Mouse (Mus musculus): ENCODE results near the gene Lgi4. TPM values are rescaled to one million over a fixed set of nuclear protein-coding genes. Genes with fewer than 3 reads are reported as not detected.

Lgi4 gene
- polyA plus RNA-seq, 1 experiment = 2.5 TPM

- WGBS = 2% methylated on average over 28 of the region's 28 CpGs
- no peak for TF ChIP-seq CTCF (IDR thresholded peaks at IDR 0.05; ENCODE audit: extremely low read depth, insufficient read length, insufficient replicate concordance, low read depth, low read length)
- no peak; the same call in 1 of the 2 replicates for TF ChIP-seq POLR2A (IDR thresholded peaks at IDR 0.05; ENCODE audit: low read depth, low read length)
- Histone ChIP-seq H3K36me3 (ENCODE audit: control insufficient read depth, insufficient read depth, low read length) (no peaks in the 10 kb centered on the region), H3K4me1 (ENCODE audit: control insufficient read depth, insufficient read depth, insufficient read length, low read length) (no peaks in the 10 kb centered on the region; the same call in 1 of the 2 replicates), H3K27ac (ENCODE audit: insufficient read depth, low read depth, low read length) (peak overlapping the region; percentile 69), H3K27me3 (ENCODE audit: control insufficient read depth, insufficient read depth, low read length) (0 out of 2 replicates have a peak, but pooled peaks cover 3% of the 10 kb centered on the region), H3K4me3 (ENCODE audit: low read depth, low read length) (peak overlapping the region; percentile 68)
Observed at GRCm38 (mm10) chr7:31041662-31042315, 17.4 kb upstream of the Lgi4 start.

- no peaks in the 10 kb centered on the region for H3K36me3 ChIP-seq (ENCODE audit: control insufficient read depth, insufficient read depth, low read length)
- no peak for TF ChIP-seq CTCF (IDR thresholded peaks at IDR 0.05; ENCODE audit: extremely low read depth, insufficient read length, insufficient replicate concordance, low read depth, low read length)
- no peak for TF ChIP-seq POLR2A (IDR thresholded peaks at IDR 0.05; ENCODE audit: low read depth, low read length)
- 42% methylated on average over 10 of the region's 10 CpGs for WGBS
- H3K27me3 ChIP-seq (ENCODE audit: control insufficient read depth, insufficient read depth, low read length) = 0 out of 2 replicates have a peak, but pooled peaks cover 3% of the 10 kb centered on the region
- H3K4me3 ChIP-seq (ENCODE audit: low read depth, low read length) = peak within 1 kb of the TSS; percentile 68
- no peaks in the 10 kb centered on the region; the same call in 1 of the 2 replicates for H3K4me1 ChIP-seq (ENCODE audit: control insufficient read depth, insufficient read depth, insufficient read length, low read length)
- H3K27ac ChIP-seq (ENCODE audit: insufficient read depth, low read depth, low read length) = peak within 1 kb of the TSS; percentile 69
Observed at GRCm38 (mm10) chr7:31042431-31042910, 16.7 kb upstream of the Lgi4 start, which contains the start of gene Fxyd5. Gene Fxyd5 (minus strand): TSS chr7:31042481.

GRCm38 (mm10) chr7:31049135-31049845 is 9.9 kb upstream of the Lgi4 start:
- Histone ChIP-seq H3K4me1 (ENCODE audit: control insufficient read depth, insufficient read depth, insufficient read length, low read length) (peaks cover 2% of the 10 kb centered on the region; the same call in 1 of the 2 replicates), H3K27ac (ENCODE audit: insufficient read depth, low read depth, low read length) (no peak overlapping the region), H3K27me3 (ENCODE audit: control insufficient read depth, insufficient read depth, low read length) (peaks cover 38% of the 10 kb centered on the region), H3K4me3 (ENCODE audit: low read depth, low read length) (no peak overlapping the region), H3K36me3 (ENCODE audit: control insufficient read depth, insufficient read depth, low read length) (no peaks in the 10 kb centered on the region)
- WGBS = 22% methylated on average over 5 of the region's 5 CpGs
- TF ChIP-seq CTCF (IDR thresholded peaks at IDR 0.05; ENCODE audit: extremely low read depth, insufficient read length, insufficient replicate concordance, low read depth, low read length) (no peak), POLR2A (IDR thresholded peaks at IDR 0.05; ENCODE audit: low read depth, low read length) (no peak)

GRCm38 (mm10) chr7:31049846-31050281 is 9.3 kb upstream of the Lgi4 start:
- no peak for TF ChIP-seq POLR2A (IDR thresholded peaks at IDR 0.05; ENCODE audit: low read depth, low read length)
- no peak for TF ChIP-seq CTCF (IDR thresholded peaks at IDR 0.05; ENCODE audit: extremely low read depth, insufficient read length, insufficient replicate concordance, low read depth, low read length)
- no peak overlapping the region for H3K4me3 ChIP-seq (ENCODE audit: low read depth, low read length)
- no peaks in the 10 kb centered on the region for H3K36me3 ChIP-seq (ENCODE audit: control insufficient read depth, insufficient read depth, low read length)
- H3K27me3 ChIP-seq (ENCODE audit: control insufficient read depth, insufficient read depth, low read length) = peaks cover 38% of the 10 kb centered on the region
- H3K4me1 ChIP-seq (ENCODE audit: control insufficient read depth, insufficient read depth, insufficient read length, low read length) = peaks cover 2% of the 10 kb centered on the region; the same call in 1 of the 2 replicates
- no peak overlapping the region for H3K27ac ChIP-seq (ENCODE audit: insufficient read depth, low read depth, low read length)
- WGBS = 5% methylated on average over 15 of the region's 15 CpGs

GRCm38 (mm10) chr7:31050487-31050886 is 8.7 kb upstream of the Lgi4 start:
- no peak for TF ChIP-seq POLR2A (IDR thresholded peaks at IDR 0.05; ENCODE audit: low read depth, low read length)
- no peak for TF ChIP-seq CTCF (IDR thresholded peaks at IDR 0.05; ENCODE audit: extremely low read depth, insufficient read length, insufficient replicate concordance, low read depth, low read length)
- Histone ChIP-seq H3K4me3 (ENCODE audit: low read depth, low read length) (no peak overlapping the region), H3K4me1 (ENCODE audit: control insufficient read depth, insufficient read depth, insufficient read length, low read length) (peaks cover 2% of the 10 kb centered on the region; the same call in 1 of the 2 replicates), H3K27ac (ENCODE audit: insufficient read depth, low read depth, low read length) (no peak overlapping the region), H3K27me3 (ENCODE audit: control insufficient read depth, insufficient read depth, low read length) (peaks cover 38% of the 10 kb centered on the region), H3K36me3 (ENCODE audit: control insufficient read depth, insufficient read depth, low read length) (no peaks in the 10 kb centered on the region)
- WGBS = 13% methylated on average over 6 of the region's 6 CpGs

GRCm38 (mm10) chr7:31050921-31051320 is 8.2 kb upstream of the Lgi4 start:
- no peak overlapping the region for H3K4me3 ChIP-seq (ENCODE audit: low read depth, low read length)
- peaks cover 38% of the 10 kb centered on the region for H3K27me3 ChIP-seq (ENCODE audit: control insufficient read depth, insufficient read depth, low read length)
- TF ChIP-seq POLR2A (IDR thresholded peaks at IDR 0.05; ENCODE audit: low read depth, low read length) (no peak), CTCF (IDR thresholded peaks at IDR 0.05; ENCODE audit: extremely low read depth, insufficient read length, insufficient replicate concordance, low read depth, low read length) (no peak)
- no peaks in the 10 kb centered on the region for H3K36me3 ChIP-seq (ENCODE audit: control insufficient read depth, insufficient read depth, low read length)
- 10% methylated on average over 9 of the region's 9 CpGs for WGBS
- H3K4me1 ChIP-seq (ENCODE audit: control insufficient read depth, insufficient read depth, insufficient read length, low read length) = peaks cover 4% of the 10 kb centered on the region
- H3K27ac ChIP-seq (ENCODE audit: insufficient read depth, low read depth, low read length) = no peak overlapping the region

Measured in small intestine, adult 2 months (tissue).